Mouse (Mus musculus): ENCODE results near the gene Tcf3.

DNA sequence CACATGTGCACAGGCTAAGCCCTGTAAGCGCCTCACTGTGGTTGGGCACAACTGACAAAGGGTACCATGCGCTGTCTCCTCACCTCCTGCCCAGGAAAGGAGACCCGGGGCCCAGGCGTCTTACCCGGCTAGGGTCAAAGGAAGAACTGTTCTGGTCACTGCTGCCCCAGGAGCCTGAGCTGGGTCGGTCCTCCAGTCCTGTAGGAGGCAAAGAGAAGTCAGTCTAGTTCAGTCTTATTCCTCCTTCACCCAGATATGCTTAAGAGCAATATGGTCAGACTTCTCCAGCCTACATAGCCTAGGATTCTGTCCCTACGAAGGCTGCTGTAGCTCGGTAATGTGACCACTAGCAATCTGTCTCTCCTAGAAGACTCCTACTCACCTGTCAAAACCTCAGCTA, 12.2 kb downstream of the Tcf3 start:
- TF ChIP-seq CTCF (IDR thresholded peaks at IDR 0.05; ENCODE audit: borderline replicate concordance, extremely low read depth, insufficient read depth, insufficient read length) (no peak), POLR2A (IDR thresholded peaks at IDR 0.05; ENCODE audit: borderline replicate concordance, extremely low read depth, insufficient read depth, insufficient read length, poor library complexity, severe bottlenecking) (no peak)
